10 mouse cellular contexts compared by ENCODE assay signal in genomic region chr9:68656076-68656795, GRCm38 (mm10). TPM values are rescaled to one million over a fixed set of nuclear protein-coding genes. Genes with fewer than 3 reads are reported as not detected.
A peak's percentile ranks its signal among the peaks of the same experiment; 100 is the strongest.
DNase-seq lines count a peak whose midpoint lies in the region; ATAC-seq lines count a peak whose summit lies in the region.
"Had no signal": no experiment of that assay in that cellular context is flagged by ENCODE, and none has a peak within 500 bp of the region (broad histone marks: within the 10 kb centered on the region; RNA-seq: fewer than 3 reads in every experiment).

No protein-coding gene starts in this region.

- peak overlapping the region; percentile 89; the same call in 1 of the 2 replicates for H3K4me3 ChIP-seq in heart, embryonic 15.5 days
- H3K4me3 ChIP-seq: myocyte had no signal

- ATAC-seq in heart, embryonic 15.5 days (replicated peaks; ENCODE audit: insufficient number of reproducible peaks, insufficient read depth, low FRiP score, low read depth), result no peak
- ATAC-seq: Patski had no signal

- DNase-seq in kidney, adult 11 months, result peak; percentile 40
- no peak for DNase-seq in kidney, adult 18-20 months
- peak; percentile 76 for DNase-seq in cerebellum, adult 9-10 months
- DNase-seq in lung, postnatal 25 days (ENCODE audit: low spot score), result peak; percentile 15
- no peak for DNase-seq in spleen, postnatal 36 days (ENCODE audit: low spot score in 2 of 2)
- DNase-seq in testis, postnatal 14 days (ENCODE audit: low spot score), result no peak
- no peak for DNase-seq in MN1 (ENCODE audit: low spot score)

- no peak overlapping the region for H3K9ac ChIP-seq in heart, embryonic 15.5 days

- peak overlapping the region; percentile 98 for H3K4me2 ChIP-seq in heart, embryonic 15.5 days

- no peak overlapping the region for H3K27ac ChIP-seq in heart, embryonic 15.5 days

- H3K36me3 ChIP-seq in heart, embryonic 15.5 days, result no peaks in the 10 kb centered on the region

- peaks cover 6% of the 10 kb centered on the region for H3K4me1 ChIP-seq in heart, embryonic 15.5 days (replicated peaks)

- H3K27me3 ChIP-seq in heart, embryonic 15.5 days, result peaks cover 7% of the 10 kb centered on the region; the same call in 1 of the 2 replicates

- WGBS in heart, embryonic 15.5 days, result 58% methylated on average over 5 of the region's 5 CpGs

- no peaks in the 10 kb centered on the region for H3K9me3 ChIP-seq in heart, embryonic 15.5 days (replicated peaks)

RNA-seq across cellular contexts. Expression of gene Rora, which starts 2.6 kb away (rescaled TPM):
- 7.1 and 7.3 TPM in 2 replicates for polyA plus RNA-seq in heart, embryonic 15.5 days (2015; fragmentation: Nextera tagmentation; extraction: Ambion mirVana)

Comparison
In these comparisons a context has a peak if more than half of its experiments do, and no peak if none do; other contexts are left out.
1. DNase-seq: peak in kidney, adult 11 months (single experiment), cerebellum, adult 9-10 months (single experiment) and lung, postnatal 25 days (single experiment); none in kidney, adult 18-20 months (single experiment), spleen, postnatal 36 days (0 of 2), testis, postnatal 14 days (single experiment) and MN1 (single experiment).